Mouse (Mus musculus) heart, postnatal 36 days (tissue): Measurements from ENCODE around the gene Trpd52l3. TPM values are rescaled to one million over a fixed set of nuclear protein-coding genes. Genes with fewer than 3 reads are reported as not detected.
A peak's percentile ranks its signal among the peaks of the same experiment; 100 is the strongest.
"Not testable (repeated sequence)": the region's sequence is repeated elsewhere in the genome, so short reads cannot be mapped to it uniquely, and the experiment has no call there.

Source experiments
- DNase-seq, 2 experiments: peaks; one replicate each; pipeline ENCODE4 v3.0.0; 2021 to 2022
- intact Hi-C: fragments of 180-260 bp; cut with DNase I; formaldehyde crosslinking; loops from one replicate; pipeline ENCODE4 v1.15.1; 2025
- total RNA-seq, 2 experiments: library from RNA; stranded (reverse); gene quantifications; 2 replicates each; pipeline ENCODE4 v1.2.3; 2021

Gene Trpd52l3
- total RNA-seq: not detected

- DNase-seq: no peak
- intact Hi-C loops: no loop called here
Observed at GRCm38 (mm10) chr19:30003621-30004020, at the start of gene Trpd52l3. TSS of gene Trpd52l3 (plus strand) at chr19:30003790.

- intact Hi-C loops: no loop called here
- no peak for DNase-seq
Observed at GRCm38 (mm10) chr19:29953833-29954232, 49.8 kb upstream of the Trpd52l3 start.

GRCm38 (mm10) chr19:29955454-29955853 lies 48.1 kb upstream of the Trpd52l3 start:
- DNase-seq: no peak
- intact Hi-C loops: no loop called here

- intact Hi-C loops: no loop called here
- no peak for DNase-seq
Observed at GRCm38 (mm10) chr19:29960906-29961305, 42.7 kb upstream of the Trpd52l3 start.

GRCm38 (mm10) chr19:29961842-29962241 lies 41.7 kb upstream of the Trpd52l3 start:
- intact Hi-C loops: no loop called here
- DNase-seq: no peak

- intact Hi-C loops: no loop called here
- no peak for DNase-seq
Observed at GRCm38 (mm10) chr19:29963598-29964092, 39.9 kb upstream of the Trpd52l3 start.

GRCm38 (mm10) chr19:29967960-29968359 lies 35.6 kb upstream of the Trpd52l3 start:
- intact Hi-C loops: no loop called here
- DNase-seq: no peak

- intact Hi-C loops: no loop called here
- DNase-seq: peak; percentile 29 to 44
Observed at GRCm38 (mm10) chr19:29973396-29973795, 30.2 kb upstream of the Trpd52l3 start.

- DNase-seq: peak; percentile 11 to 18
- intact Hi-C loops: loop anchor here (1.0 to 5.0 kb wide), 4 partner anchors 150 to 294 kb away; no protein-coding TSS in a partner anchor
Observed at GRCm38 (mm10) chr19:29978847-29979246, 24.7 kb upstream of the Trpd52l3 start.

GRCm38 (mm10) chr19:29979452-29980089 lies 24.0 kb upstream of the Trpd52l3 start:
- intact Hi-C loops: loop anchor here (2.0 to 5.0 kb wide), 3 partner anchors 149 to 295 kb away; no protein-coding TSS in a partner anchor
- no peak for DNase-seq

GRCm38 (mm10) chr19:29984208-29985005 lies 19.2 kb upstream of the Trpd52l3 start:
- intact Hi-C loops: no loop called here
- DNase-seq: no peak

GRCm38 (mm10) chr19:29986464-29987091 lies 17.0 kb upstream of the Trpd52l3 start:
- no peak for DNase-seq
- intact Hi-C loops: no loop called here

GRCm38 (mm10) chr19:30000406-30001365 lies 2.9 kb upstream of the Trpd52l3 start:
- DNase-seq: no peak
- intact Hi-C loops: no loop called here

GRCm38 (mm10) chr19:30001550-30001949 lies 2.0 kb upstream of the Trpd52l3 start:
- DNase-seq: no peak
- intact Hi-C loops: no loop called here

GRCm38 (mm10) chr19:30006371-30006770 lies 2.8 kb downstream of the Trpd52l3 start:
- no peak for DNase-seq
- intact Hi-C loops: no loop called here

- DNase-seq: no peak
- intact Hi-C loops: no loop called here
Observed at GRCm38 (mm10) chr19:30010520-30011296, 7.1 kb downstream of the Trpd52l3 start.

GRCm38 (mm10) chr19:30014331-30014730 lies 10.7 kb downstream of the Trpd52l3 start:
- DNase-seq: no peak
- intact Hi-C loops: no loop called here

- no peak for DNase-seq
- intact Hi-C loops: no loop called here
Observed at GRCm38 (mm10) chr19:30016156-30016555, 12.6 kb downstream of the Trpd52l3 start.

- intact Hi-C loops, DNase-seq: not testable (repeated sequence)
Observed at GRCm38 (mm10) chr19:30023419-30023818, 19.8 kb downstream of the Trpd52l3 start.
